Mouse (Mus musculus): ENCODE data around the gene C5ar1. TPM values are rescaled to one million over a fixed set of nuclear protein-coding genes. Genes with fewer than 3 reads are reported as not detected.
"Not testable (repeated sequence)": the region's sequence is repeated elsewhere in the genome, so short reads cannot be mapped to it uniquely, and the experiment has no call there.

C5ar1 gene
- 1 to 10 TPM in 1 of 2 experiments, under 1 TPM in 1; 0.74 to 2.0 TPM for total RNA-seq (2021)
- long read RNA-seq, experiment 1 = 0 reads
- long read RNA-seq, experiment 2, partial matches to known transcripts = 0 of 3 reads
- long read RNA-seq, experiment 2, other reads (novel, unspliced or antisense) = 0 of 3 reads

DNA sequence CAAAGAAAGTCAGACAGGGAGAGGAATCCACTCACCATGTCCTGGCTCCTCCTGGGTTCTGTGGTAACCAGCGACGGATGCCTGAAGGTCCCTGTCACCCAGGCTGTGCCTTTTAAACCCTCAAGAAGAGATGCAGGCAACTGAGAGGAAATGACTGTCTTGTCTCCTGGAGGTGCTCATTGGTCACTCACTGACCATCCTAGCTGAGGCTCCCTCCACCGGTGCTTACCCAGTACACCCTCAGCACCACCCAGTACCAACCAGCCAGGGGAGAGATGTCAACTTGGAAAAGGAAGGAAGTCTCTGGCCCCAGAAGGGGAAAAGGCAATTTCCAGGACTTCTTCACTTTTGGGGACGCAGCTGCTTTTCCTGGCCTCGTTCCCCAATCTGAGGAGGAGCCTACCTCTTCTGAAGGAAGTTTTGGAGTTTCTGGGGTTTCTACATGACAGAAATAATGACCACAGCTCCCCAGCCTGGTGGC is at the start of gene C5ar1:
C5ar1 (minus strand) TSS at position 431 of the 481 bp plus-strand sequence.
- DNase-seq (ENCODE audit: low spot score in 2 of 2) = no peak

DNA sequence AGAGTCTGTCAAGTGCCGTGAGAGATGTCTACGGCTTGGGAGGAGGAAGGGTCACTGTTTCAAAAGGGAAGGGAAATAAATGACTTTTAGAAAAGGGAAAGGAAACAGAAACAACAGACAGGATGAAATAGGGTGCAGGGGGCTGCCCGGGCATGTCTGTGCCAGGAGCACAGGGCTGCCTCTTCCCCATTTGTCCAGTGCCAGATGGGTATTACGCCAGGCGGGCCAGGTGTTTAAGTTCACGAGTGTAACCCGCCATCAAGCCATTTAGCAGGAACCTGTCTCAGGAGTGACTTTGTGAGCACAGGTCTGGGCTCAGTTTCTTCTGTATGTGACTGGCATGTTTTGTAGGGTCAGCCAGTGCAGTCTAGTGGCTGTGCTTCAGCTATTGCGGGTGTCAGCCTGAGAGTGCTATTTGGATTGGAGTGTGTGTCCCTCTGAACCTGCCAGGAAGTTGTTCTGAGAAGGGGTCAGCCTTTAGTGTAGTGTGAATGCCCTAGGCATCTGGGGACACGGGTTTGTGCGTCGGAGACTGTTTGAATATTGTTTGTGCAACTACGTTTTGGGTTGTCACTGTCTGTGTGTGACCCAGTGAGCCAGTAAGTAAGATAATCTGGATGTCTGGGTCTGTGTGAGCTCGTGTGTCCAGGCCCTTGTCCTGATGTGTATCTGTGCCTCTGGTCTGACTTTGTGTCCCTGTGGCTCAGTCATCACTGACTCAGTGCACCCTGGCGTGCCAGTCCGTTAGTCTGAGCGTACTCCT is 49.4 kb upstream of the C5ar1 start:
- DNase-seq (ENCODE audit: low spot score in 2 of 2) = no peak

DNA sequence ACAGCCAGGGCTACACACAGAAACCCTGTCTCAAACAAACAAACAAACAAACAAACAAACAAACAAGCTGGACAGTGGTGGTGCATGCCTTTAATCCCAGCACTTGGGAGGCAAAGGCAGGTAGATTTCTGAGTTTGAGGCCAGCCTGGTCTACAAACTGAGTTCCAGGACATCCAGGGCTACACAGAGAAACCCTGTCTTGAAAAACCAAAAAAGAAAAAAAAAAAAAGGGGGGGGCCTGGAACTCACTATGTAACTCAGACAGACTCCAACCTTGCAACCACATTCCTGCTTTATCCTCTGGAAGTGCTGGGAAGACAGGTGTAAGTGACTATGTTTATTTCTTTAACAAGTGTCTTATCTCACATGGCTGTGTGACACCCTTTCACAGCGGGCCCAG is 48.8 kb upstream of the C5ar1 start, which contains the start of gene Bbc3:
Bbc3 (plus strand) TSS at position 301 of the 400 bp plus-strand sequence.
- DNase-seq (ENCODE audit: low spot score in 2 of 2) = not testable (repeated sequence)

DNA sequence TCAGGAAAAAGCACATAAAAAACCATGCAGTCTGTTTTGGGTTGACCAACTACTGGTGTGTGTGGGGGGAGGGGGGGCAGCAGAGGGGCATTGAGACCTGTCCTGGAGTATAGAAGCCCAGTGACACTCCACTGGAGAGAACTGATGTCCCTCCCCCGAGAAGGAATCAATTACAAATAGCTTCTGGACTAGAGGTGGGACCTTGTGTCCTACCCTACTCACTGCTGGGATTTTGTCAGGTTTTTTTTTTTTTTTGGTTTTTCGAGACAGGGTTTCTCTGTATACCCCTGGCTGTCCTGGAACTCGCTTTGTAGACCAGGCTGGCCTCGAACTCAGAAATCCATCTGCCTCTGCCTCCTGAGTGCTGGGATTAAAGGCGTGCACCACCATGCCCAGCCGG is 47.8 kb upstream of the C5ar1 start:
- not testable (repeated sequence) for DNase-seq (ENCODE audit: low spot score in 2 of 2)

DNA sequence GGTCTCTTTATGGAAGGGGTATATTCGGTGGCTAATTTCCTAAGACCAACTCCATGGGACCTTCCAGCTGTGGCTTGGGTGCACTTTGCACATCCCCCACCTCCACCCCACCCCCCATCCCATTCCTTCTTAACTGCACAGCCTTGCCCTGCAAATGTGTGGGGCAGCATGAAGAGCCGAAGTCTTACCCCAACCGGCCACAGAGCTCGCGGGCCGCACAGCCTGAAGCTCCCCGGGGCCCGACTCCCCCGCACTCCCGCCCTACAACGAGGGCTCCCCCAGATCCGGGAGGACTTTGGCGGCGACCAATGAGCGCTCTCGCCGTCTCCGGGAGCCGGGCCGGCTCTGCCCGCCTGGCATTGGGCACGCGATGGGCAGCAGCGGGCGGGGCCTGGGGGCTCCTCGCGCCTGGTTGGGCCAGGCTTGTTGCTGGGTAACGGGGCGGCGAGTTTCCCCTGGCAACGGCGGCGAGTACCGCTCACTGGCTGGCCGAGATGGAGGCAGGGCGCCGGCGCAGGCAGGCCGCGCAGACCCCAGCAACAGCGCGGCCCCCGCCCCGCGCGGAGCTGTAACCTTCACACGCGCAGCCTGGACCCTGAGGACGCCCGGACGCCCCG is 40.2 kb upstream of the C5ar1 start:
- DNase-seq (ENCODE audit: low spot score in 2 of 2) = peak; percentile 94 to 97

DNA sequence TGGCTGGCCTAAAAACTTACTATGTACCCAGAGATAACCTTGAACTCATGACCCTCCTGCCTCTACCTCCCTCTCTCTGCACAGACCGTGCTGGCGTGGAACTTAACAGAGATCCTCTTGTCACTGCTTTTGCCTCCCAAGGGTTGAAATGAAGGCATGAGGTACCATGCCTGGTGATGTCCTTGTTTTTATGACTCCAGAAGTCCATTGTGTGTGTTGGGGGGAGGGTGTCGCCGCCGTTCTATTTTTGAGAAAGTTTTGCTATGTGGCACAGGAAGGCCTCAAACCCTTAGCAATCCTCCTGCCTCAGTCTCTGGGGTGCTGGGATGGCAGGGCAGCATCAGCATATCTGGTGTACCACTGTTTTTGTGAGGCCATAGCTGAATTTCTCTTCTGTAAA is 39.6 kb upstream of the C5ar1 start:
- no peak for DNase-seq (ENCODE audit: low spot score in 2 of 2)

DNA sequence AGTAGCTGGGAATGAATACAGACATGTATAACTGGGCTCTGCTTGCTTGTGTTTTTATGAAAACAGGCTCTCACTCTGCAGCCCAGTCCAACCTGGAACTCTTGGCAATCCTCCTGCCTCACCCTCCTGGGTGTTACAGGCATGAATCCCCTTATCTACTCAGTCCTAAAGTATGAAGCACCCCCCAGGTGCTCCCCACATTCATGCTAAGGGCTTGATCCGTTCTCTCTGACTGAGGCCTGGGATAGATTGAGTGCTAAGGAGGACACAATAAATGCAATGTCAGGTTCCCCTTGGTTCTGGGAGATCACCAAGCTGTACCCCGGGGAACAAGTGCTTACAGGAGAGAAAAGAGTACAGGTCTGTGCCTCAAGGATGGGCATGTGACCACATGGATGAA is 38.3 kb upstream of the C5ar1 start:
- DNase-seq (ENCODE audit: low spot score in 2 of 2) = no peak

DNA sequence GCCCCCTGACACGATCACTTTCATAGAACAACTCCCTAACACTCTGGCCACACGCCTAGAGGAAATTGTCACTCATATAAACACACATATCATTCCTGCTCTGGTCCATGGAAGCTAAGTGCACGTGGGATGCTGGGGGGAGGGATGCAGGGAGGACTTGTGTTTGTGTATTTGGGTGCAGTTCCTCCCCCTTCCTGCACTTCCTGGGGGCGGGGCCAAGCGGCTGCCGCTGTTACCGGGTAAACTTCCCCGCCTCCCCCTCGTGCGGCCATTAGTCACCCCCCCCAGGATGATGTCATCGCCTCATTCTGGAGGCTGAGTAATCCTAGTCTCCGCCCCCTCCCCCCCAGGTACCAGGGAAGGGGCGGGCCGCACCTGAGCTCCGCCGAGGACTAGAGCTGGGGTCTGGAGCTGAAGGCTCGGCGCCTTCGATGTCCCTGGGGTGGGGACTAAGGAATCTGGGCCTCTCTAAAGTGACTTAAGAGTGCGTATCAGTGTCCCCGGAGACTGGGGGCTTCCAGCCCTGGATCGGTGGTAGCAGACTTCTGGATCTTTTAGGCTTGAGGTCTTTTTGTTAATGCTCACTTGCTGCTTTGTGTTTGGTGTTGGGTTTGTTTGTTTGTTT is 37.5 kb upstream of the C5ar1 start:
- DNase-seq (ENCODE audit: low spot score in 2 of 2) = peak; percentile 75 to 84

DNA sequence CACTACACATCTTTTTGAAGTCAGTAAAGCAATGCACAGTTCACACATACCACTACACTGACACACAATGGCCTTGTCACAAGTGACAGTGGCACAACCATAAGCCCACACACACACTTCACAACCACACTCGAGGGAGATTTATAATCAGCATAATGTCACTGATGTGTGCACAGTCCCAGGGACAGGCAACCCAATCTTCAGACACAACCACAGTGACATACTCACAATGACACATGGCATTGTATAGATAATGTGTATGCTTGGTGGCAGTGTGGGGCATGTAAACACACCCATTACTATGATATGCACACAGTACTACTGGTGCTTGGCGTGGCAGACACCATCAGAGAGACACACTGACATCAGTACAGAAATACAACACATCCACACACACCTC is 36.8 kb upstream of the C5ar1 start:
- no peak for DNase-seq (ENCODE audit: low spot score in 2 of 2)

DNA sequence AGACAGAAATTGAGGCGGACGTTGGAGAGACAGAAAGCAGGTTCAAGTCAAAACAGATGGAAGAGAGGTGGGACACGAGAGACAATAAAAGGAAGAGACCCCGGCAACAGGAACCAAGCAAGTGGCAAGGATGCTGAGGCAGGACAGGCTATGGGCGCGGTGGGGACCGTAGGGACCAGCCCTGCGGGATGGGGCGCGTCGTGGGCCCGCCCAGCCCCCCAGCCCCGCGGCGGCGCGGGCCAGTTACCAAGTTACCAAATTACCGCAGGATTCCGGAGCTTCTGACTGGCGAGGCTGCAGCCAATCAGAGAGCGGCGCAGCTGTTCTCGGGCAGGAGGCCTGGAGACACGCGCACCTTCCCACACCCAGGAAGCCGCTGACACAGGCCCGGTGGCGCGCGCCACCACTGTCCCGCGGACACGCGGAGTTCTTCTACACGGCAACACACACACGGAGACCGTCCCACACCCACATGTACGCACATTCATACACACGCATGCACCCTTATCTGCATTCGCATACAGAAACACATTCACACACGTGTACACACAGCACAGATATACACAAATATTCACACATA is 36.1 kb upstream of the C5ar1 start:
- peak; percentile 75 to 76 for DNase-seq (ENCODE audit: low spot score in 2 of 2)

DNA sequence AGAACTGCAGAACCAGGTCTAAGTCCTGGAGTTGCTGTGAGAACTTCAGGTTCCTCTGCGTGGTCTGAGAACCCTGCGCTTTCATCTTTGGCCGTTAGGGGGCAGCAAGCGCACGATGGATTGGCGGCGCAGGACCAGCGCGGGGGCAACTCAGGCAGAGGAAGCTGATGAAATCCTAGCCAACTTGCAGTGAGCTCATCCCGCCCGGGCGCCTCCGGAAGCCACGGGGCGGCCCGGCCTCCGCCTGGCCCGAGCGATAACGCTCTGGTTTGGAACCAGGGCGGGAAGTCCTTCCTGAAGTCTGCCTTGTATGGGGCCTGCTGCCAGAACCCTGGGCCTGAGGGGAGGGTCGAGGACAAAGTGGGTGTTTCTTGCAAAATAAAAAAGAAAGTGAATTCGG is 35.5 kb upstream of the C5ar1 start:
- peak; percentile 93 to 94 for DNase-seq (ENCODE audit: low spot score in 2 of 2)

DNA sequence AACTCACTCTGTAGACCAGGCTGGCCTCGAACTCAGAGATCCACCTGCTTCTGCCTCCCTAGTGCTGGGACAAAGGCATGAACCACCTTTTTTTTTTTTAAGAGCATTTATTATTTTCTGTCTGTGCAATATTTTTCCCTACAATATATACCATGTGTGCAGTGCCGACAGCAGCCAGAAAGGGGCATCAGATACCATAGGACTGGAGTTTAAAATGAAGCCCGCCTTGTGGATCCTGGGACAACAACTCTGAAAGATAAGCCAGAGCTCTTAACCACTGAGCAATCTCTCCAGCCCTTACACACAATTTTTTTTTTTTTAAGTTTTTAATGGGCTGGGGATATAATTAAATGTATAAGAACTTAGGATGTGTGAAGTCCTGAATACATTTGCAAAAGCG is 35.0 kb upstream of the C5ar1 start:
- no peak for DNase-seq (ENCODE audit: low spot score in 2 of 2)

DNA sequence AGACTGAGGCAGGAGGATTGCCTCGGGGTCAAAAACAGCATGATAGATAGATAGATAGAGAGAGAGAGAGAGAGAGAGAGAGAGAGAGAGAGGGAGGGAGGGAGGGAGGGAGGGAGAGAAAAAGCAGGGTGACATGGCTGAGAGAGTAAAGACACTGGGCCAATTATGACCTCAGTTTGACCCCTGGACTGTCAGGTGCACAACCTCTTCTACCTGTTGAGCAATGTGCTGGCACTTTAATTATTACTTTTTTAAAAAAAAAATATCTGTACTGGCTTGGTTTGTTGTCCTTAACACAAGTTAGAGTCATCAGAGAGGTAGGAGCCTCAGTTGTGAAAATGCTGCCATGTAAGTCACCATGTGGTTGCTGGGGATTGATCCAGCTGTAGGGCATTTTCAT is 28.5 kb upstream of the C5ar1 start:
- DNase-seq (ENCODE audit: low spot score in 2 of 2) = no peak

DNA sequence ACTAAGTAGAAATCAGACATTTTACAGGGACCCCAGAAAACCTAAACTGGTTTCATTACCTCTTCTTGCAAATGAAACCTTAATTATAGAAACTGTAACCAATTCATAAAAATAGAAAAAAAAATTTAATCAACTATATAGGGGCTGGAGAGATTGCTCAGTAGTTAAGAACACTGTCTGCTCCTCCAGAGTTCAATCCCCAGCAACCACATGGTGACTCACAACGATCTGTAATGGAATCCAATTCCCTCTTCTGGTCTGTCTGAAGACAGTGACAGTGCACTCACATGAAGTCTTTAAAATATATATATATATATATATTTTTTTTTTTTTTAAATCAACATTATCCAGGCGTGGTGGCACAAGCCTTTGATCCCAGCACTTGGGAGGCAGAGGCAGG is 27.7 kb upstream of the C5ar1 start:
- no peak for DNase-seq (ENCODE audit: low spot score in 2 of 2)

DNA sequence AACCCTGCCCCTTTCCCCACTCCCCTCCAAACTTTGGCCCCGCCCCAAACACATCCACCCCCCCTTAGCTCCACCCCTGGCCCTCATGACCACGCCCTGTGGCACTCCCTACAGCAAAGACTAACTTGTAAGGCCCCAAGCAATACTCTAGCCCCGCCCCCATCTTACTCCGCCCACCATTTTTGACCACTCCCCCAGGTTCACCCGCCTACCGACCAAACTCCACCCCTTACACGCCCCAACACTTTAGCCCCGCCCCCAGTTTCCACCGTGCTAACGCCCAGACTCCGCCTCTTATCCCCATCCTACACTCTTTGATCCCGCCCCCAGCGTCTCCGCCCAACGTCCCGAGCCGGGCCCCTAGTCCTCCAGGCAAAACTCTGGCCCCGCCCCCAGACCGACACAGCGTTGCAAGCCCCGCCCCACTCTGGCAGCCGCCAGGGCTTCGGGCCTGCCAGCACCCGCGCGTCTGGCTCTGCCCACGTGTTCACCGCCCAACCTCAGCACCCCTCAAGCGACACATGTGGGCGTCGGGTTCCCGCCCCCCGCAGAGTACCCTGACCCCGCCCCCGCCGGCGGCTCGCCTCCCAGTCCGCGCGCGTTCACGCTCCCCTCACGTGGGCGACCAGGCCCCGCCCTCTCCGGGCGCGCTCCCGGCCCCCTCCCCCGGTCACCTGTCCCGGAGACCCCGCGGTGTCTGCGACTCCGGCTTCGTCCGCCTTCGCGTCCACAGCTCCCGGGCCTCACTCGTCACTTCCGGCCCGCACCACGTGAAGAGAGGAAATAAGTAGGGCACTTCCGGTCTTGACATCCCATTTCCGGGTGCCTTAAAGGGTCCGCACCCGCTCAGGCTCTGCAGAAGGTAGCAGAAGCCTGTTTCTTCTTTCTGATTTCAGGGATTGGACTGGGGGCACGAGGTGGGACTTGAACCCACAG is 27.0 kb upstream of the C5ar1 start, which contains the start of gene Ccdc9:
Ccdc9 (minus strand) TSS at position 770 of the 936 bp plus-strand sequence.
- peak; percentile 99 to 100 for DNase-seq (ENCODE audit: low spot score in 2 of 2)

DNA sequence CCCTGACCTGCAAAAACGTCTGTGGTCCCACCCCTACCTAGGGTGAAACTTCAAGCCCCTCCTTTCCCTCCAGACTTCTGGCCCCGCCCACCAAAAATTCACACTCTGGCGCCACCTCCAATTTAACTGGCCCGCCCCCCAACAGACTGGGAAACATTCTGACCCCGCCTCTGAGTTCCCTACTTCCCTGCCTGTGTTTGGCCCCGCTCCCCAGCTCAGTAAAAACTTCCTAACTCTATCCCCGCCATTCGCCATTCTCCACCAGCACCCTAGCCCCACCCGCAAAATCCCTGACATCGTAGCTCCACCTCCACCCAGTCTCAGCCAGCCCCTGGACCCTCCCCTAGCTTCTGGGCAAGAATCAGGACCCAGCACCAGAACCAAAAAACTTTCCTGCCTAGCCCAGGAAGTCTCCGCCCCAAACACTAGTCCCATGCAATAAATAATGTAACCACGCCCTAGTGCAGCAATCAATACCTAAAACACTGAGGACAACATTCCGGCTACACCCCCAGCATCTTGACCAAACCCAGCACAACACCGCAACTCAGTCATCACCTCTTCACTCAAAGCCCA is 26.2 kb upstream of the C5ar1 start:
- DNase-seq (ENCODE audit: low spot score in 2 of 2) = peak in 1 of 2 experiments; percentile 58

DNA sequence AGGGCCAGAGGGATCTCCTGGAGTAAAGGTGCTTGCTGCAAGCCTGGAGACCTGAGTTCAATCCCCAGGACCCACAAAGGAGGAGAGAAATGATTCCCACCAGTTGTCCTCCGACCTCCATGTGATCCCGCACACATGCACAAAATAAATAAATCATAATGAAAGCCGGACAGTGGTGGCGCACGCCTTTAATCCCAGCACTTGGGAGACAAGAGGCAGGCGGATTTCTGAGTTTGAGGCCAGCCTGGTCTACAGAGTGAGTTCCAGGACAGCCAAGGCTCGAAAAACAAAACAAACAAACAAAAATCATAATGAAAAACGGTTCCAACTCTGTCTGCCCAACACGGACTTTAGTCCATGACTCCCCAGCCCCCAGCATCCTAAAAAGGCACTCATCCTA is 25.6 kb upstream of the C5ar1 start:
- no peak for DNase-seq (ENCODE audit: low spot score in 2 of 2)

DNA sequence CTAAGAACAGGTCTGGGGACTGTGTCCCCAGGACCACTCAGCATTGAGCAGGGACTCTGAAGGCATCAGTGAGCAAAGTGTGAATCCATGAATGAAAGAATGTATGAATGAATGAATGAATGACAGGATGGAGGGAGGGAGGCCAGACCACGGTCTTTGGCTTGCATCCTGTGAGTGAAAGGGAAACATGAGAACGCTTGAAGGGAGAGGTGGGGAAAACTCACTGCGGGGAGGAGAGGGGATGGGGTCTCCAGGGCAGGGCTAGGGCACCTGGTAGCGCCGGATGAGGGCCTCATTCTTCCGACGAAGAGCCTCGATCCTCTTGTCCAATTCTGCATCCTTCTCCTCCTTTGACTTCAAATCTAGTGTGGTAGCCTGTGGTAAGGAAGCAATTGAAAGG is 24.7 kb upstream of the C5ar1 start:
- no peak for DNase-seq (ENCODE audit: low spot score in 2 of 2)

DNA sequence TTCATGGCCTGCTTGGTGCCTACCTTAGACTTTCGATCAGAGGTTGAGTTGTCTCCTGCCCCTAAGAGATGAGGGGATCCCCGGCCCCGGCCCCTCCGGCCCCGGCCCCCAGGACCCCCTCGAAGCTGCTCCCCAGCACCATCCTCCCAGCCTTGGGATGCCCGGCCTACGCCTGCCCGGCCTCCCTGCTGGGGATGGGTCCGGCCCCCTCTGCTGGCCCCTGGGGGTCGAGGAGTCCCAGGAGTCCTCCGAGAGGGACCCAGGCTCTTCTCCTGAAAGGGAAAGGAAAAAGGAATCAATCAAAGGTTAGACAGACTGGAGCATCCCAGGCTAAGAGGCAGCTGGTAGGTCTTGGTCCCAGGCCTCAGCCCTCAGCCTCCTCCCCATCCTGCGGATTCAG is 23.0 kb upstream of the C5ar1 start:
- no peak for DNase-seq (ENCODE audit: low spot score in 2 of 2)

DNA sequence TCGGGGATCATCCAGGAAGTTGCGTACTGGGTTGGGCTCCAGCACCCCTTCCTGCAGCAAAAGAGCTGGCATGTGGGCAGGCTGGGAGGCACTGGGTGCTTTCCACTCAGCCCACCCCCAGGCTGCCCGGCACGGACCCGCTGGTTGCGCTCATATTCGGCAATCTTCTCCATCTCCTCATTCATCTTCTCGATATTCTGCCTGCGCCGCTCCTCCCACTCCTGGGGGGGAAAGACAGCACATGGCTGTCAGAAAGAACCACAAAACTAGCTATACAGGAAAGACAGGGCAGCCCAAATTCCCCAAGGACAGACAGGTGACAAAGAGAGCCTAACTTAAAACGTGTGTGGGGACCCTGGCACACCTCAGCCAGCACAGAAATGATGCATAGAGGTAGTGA is 21.4 kb upstream of the C5ar1 start:
- DNase-seq (ENCODE audit: low spot score in 2 of 2) = no peak
